Mouse (Mus musculus) CH12.LX (cell line): ENCODE measurements at regions not wholly inside any gene's neighbourhood (a gene's known extent, or its start where the extent isn't known, plus 50 kb on each side); places are given as distances from the start of the nearest gene placed in this dataset.

ENCODE experiments used
- MAX ChIP-seq: IDR thresholded peaks from 2 replicates; pipeline ENCODE4 v1.6.1; 2011; ENCODE audit warnings: low read length, improper control_type of control experiment
- POLR2A ChIP-seq: IDR thresholded peaks from 2 replicates; pipeline ENCODE4 v1.6.1; 2011; ENCODE audit warnings: low read depth, mild to moderate bottlenecking, improper control_type of control experiment, low read length

- TF ChIP-seq POLR2A = no peak
- TF ChIP-seq MAX = no peak
Observed at GRCm38 (mm10) chr1:121074569-121074968, 257.8 kb downstream of the Insig2 start.
